Mouse (Mus musculus) myocyte (in vitro differentiated cells): Measurements from ENCODE around the gene Rpl3.

ENCODE experiments used
- CEBPB ChIP-seq: IDR thresholded peaks from 2 replicates; pipeline ENCODE4 v1.6.1; 2011; ENCODE audit warnings: mild to moderate bottlenecking, moderate library complexity; ENCODE audit not compliant: poor library complexity, insufficient read depth, severe bottlenecking
- E2F4 ChIP-seq: IDR thresholded peaks from one replicate; pipeline ENCODE4 v1.6.1; 2011; ENCODE audit warnings: mild to moderate bottlenecking, control low read depth, moderate library complexity; ENCODE audit not compliant: insufficient read depth
- MAX ChIP-seq: IDR thresholded peaks from one replicate; pipeline ENCODE4 v1.6.1; 2011; ENCODE audit warnings: low read depth, mild to moderate bottlenecking, control low read depth
- MYOD1 ChIP-seq, 3 experiments: IDR thresholded peaks; one replicate each; pipeline ENCODE4 v1.6.1; 2011; ENCODE audit warnings: control low read depth in 2 of 3, low read depth in 2 of 3, mild to moderate bottlenecking in 2 of 3, moderate library complexity in 1 of 3; ENCODE audit not compliant: insufficient read length in 2 of 3, control insufficient read depth in 1 of 3
- MYOG ChIP-seq, 3 experiments: IDR thresholded peaks; one replicate each; pipeline ENCODE4 v1.6.1; 2011; ENCODE audit warnings: control low read depth in 2 of 3, low read depth in 2 of 3, mild to moderate bottlenecking in 2 of 3; ENCODE audit not compliant: insufficient read length in 2 of 3, control insufficient read depth in 1 of 3, insufficient read depth in 1 of 3
- POLR2A ChIP-seq: IDR thresholded peaks from one replicate; pipeline ENCODE4 v1.6.1; 2011; ENCODE audit warnings: low read depth, mild to moderate bottlenecking, control low read depth, moderate library complexity; ENCODE audit not compliant: insufficient read length
- POLR2AphosphoS2 ChIP-seq: IDR thresholded peaks from one replicate; pipeline ENCODE4 v1.6.1; 2011; ENCODE audit warnings: low read depth, control low read depth; ENCODE audit not compliant: insufficient read length
- TCF12 ChIP-seq: IDR thresholded peaks from one replicate; pipeline ENCODE4 v1.6.1; 2011; ENCODE audit warnings: mild to moderate bottlenecking, control low read depth; ENCODE audit not compliant: poor library complexity, insufficient read depth, severe bottlenecking
- USF1 ChIP-seq: IDR thresholded peaks from one replicate; pipeline ENCODE4 v1.6.1; 2011; ENCODE audit warnings: low read depth, mild to moderate bottlenecking, control low read depth, moderate library complexity

DNA sequence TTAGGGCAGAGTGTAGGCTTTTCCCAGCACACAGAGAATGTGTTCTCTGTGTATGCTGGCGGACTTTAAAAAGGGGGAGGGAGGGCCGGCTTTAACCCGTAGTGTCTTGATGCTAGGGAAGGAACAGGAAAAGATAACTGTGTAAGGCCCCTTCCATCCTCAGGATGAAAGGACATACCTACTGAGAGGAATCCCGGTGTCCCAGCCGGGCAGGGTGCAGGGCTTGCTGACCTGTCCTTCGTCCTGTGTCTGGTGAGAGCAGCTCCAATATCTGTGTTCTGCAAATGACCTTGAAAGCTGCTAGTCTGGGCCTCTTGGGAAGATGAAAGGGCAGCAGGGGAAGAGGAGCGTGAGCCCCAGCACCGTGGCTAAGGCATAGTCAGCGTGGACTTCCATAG is 42.8 kb upstream of the Rpl3 start:
- TF ChIP-seq E2F4: no peak
- no peak for TF ChIP-seq TCF12
- TF ChIP-seq POLR2A: no peak
- no peak for TF ChIP-seq MAX
- no peak for TF ChIP-seq POLR2AphosphoS2
- TF ChIP-seq CEBPB: no peak
- no peak for TF ChIP-seq MYOG (IDR thresholded peaks at IDR 0.05; ENCODE audit: control insufficient read depth in 1 of 3, insufficient read depth in 1 of 3, insufficient read length in 2 of 3, low read depth in 2 of 3)
- TF ChIP-seq USF1: no peak
- TF ChIP-seq MYOD1 (IDR thresholded peaks at IDR 0.05; ENCODE audit: control insufficient read depth in 1 of 3, insufficient read length in 2 of 3, low read depth in 2 of 3): no peak
